Mouse (Mus musculus) small intestine, adult 2 months (tissue): ENCODE data around the gene Mfsd13b.

ENCODE experiments used
- CTCF ChIP-seq: fragments of 200-500 bp; IDR thresholded peaks from 2 replicates; pipeline ENCODE4 v1.5.1; 2012; ENCODE audit warnings: low read depth, mild to moderate bottlenecking, control low read depth, inconsistent platforms, low read length, moderate library complexity, mixed read lengths; ENCODE audit not compliant: insufficient replicate concordance, insufficient read length; ENCODE audit errors: extremely low read depth
- POLR2A ChIP-seq: fragments of 200-500 bp; IDR thresholded peaks from 2 replicates; pipeline ENCODE4 v1.6.1; 2012; ENCODE audit warnings: low read depth, mild to moderate bottlenecking, control low read depth, inconsistent platforms, low read length, moderate library complexity

- no peak for TF ChIP-seq CTCF
- TF ChIP-seq POLR2A = no peak
Measured at GRCm38 (mm10) chr7:120936522-120936921, 45.8 kb upstream of the Mfsd13b start.
